Mouse (Mus musculus) cerebellum, adult 2 months (tissue): Measurements from ENCODE around the gene Zzef1.

Experiments
- CTCF ChIP-seq: fragments of 200-500 bp; IDR thresholded peaks from 2 replicates; pipeline ENCODE4 v1.5.1; 2011; ENCODE audit warnings: low read depth, mild to moderate bottlenecking, control low read depth, low read length, moderate library complexity, borderline replicate concordance; ENCODE audit not compliant: insufficient read depth
- POLR2A ChIP-seq: fragments of 200-500 bp; IDR thresholded peaks from 2 replicates; pipeline ENCODE4 v1.6.1; 2011; ENCODE audit warnings: low read length, control low read depth, borderline replicate concordance; ENCODE audit not compliant: insufficient read depth

DNA sequence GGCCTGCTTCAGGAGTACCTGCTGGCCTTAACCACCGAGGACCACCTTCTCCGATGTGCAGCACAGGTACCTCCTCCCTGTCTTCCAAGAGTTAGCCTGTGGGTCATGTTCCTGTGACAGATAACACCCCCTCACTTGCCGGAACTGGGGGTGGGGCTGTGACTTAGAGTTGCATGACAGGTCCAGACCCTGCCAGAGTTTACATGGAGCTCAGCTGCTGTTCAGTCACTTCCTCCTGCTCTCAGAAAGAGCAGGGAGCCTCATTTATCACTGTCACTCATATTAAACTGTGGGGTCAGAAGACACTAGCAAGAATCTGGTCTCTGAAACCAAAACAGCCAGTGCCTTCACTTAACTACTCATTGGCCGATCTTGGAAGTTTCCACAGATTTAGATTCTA is 127.1 kb downstream of the Zzef1 start:
- no peak for TF ChIP-seq CTCF
- no peak for TF ChIP-seq POLR2A
